Mouse (Mus musculus): Measurements from ENCODE around the gene Pofut1.

DNA sequence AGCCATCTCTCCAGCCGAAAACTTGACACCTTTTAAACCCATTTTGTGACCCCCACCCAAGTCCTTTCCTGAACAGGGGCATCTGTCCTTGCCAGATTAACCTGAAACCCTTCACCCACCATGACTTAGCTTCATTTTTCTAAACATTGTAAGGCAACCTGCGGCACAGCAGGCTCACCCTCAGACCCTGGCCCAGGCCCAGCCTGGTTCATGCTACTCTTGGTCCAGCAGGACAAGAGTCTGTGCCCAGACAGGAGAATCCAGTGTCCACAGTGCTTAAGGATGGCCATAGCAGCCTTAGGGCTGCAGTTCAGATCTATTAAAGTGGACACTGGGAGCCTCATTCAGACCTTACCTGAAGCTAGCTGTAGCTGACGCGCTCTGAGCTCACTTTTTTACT lies 28.0 kb upstream of the Pofut1 start:
- TF ChIP-seq POLR2A (IDR thresholded peaks at IDR 0.05; ENCODE audit: extremely low read depth, insufficient read depth, low read length) (no peak), CTCF (IDR thresholded peaks at IDR 0.05; ENCODE audit: low read depth, low read length) (no peak)

Measured in liver, adult 2 months (tissue).